Mouse (Mus musculus) forebrain, embryonic 15.5 days (tissue): ENCODE results near the gene Trub2. TPM values are rescaled to one million over a fixed set of nuclear protein-coding genes. Genes with fewer than 3 reads are reported as not detected.

Experiments
- ATAC-seq: fragments of 200-750 bp; cut with Nextera tagmentation; replicated peaks from 2 replicates; pipeline ENCODE4 v1.8.0; 2017; ENCODE audit warnings: mild to moderate bottlenecking, moderate TSS enrichment, moderate library complexity
- H3K27ac ChIP-seq: fragments of 300-500 bp; sonication (generic); replicated peaks from 2 replicates; pipeline ENCODE4 v1.5.1; 2015; ENCODE audit warnings: mild to moderate bottlenecking, inconsistent platforms
- H3K27me3 ChIP-seq: fragments of 300-500 bp; sonication (generic); 2 replicates; pipeline ENCODE4 v1.6.1; 2015; ENCODE audit warnings: inconsistent platforms
- H3K36me3 ChIP-seq: fragments of 300-500 bp; sonication (generic); 2 replicates; pipeline ENCODE4 v1.6.1; 2015; ENCODE audit warnings: mild to moderate bottlenecking, inconsistent platforms
- H3K4me1 ChIP-seq: fragments of 300-500 bp; sonication (generic); 2 replicates; pipeline ENCODE4 v1.6.1; 2015; ENCODE audit warnings: inconsistent platforms
- H3K4me2 ChIP-seq: fragments of 300-500 bp; sonication (generic); replicated peaks from 2 replicates; pipeline ENCODE4 v1.6.1; 2015; ENCODE audit warnings: mild to moderate bottlenecking, inconsistent platforms
- H3K4me3 ChIP-seq: fragments of 300-500 bp; sonication (generic); 2 replicates; pipeline ENCODE4 v1.5.1; 2015; ENCODE audit warnings: mild to moderate bottlenecking, inconsistent platforms
- H3K9ac ChIP-seq: fragments of 300-500 bp; sonication (generic); replicated peaks from 2 replicates; pipeline ENCODE4 v1.6.1; 2015; ENCODE audit warnings: mild to moderate bottlenecking, inconsistent platforms
- H3K9me3 ChIP-seq: fragments of 300-500 bp; sonication (generic); 2 replicates; pipeline ENCODE4 v1.6.1; 2016; ENCODE audit warnings: inconsistent platforms
- WGBS: fragments of 180-500 bp; shearing (Covaris S2); methylation state at CpG from one replicate; pipeline ENCODE4 v1.1.7; 2015; ENCODE audit warnings: mixed read lengths; 5-methylcytosine and 5-hydroxymethylcytosine counted together
- polyA plus RNA-seq: library from polyadenylated mRNA; unstranded; fragments of >200 nt; fragmentation: Nextera tagmentation; extraction: Ambion mirVana; gene quantifications from 2 replicates; pipeline ENCODE4 v1.2.1, GENCODE M21; 2015

The Trub2 gene
- polyA plus RNA-seq, 1 experiment from 2014 or later = 40.6 TPM

GRCm38 (mm10) chr2:29738799-29739198 lies 49.5 kb downstream of the Trub2 start:
- H3K9ac ChIP-seq = no peak overlapping the region
- H3K9me3 ChIP-seq = no peaks in the 10 kb centered on the region
- H3K27me3 ChIP-seq = no peaks in the 10 kb centered on the region
- no peak for ATAC-seq
- H3K4me2 ChIP-seq = no peak overlapping the region
- no peak overlapping the region for H3K4me3 ChIP-seq
- H3K27ac ChIP-seq = no peak overlapping the region
- H3K36me3 ChIP-seq = peaks cover 50% of the 10 kb centered on the region
- no peaks in the 10 kb centered on the region for H3K4me1 ChIP-seq
- 72% methylated on average over 4 of the region's 4 CpGs for WGBS

DNA sequence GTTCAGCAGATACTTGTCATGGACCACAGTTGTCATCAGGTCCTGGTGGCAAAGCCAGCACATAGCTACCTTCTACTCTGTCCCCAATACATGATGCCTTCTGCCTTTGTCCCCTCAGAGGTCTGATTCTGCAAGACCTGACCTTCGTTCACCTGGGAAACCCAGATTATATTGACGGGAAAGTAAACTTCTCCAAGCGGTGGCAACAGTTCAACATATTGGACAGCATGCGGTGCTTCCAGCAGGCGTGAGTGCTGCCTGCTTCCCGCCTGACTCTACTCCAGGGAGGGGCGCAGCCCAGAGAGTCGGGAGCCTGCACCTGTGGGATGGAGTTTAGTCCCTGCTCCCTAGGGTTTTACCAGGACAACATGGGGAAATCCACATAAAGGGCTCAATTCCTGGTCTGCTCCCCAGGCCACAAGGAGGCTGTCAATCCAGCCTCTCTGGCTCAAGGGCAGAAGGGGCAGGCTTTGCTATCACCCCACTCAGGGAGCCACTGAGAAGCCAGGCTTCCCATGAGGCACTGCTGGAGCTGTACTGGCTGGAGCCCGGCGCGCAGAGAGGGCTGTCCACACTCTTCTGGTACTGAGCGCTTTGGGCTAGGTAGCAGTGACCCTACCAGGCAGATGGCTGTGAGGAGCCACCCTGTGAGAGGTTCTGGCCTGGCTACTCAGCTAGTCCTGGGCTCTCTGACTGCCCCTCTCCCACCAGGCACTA lies 50.9 kb downstream of the Trub2 start:
- no peak for ATAC-seq
- no peak overlapping the region for H3K4me2 ChIP-seq
- no peaks in the 10 kb centered on the region for H3K4me1 ChIP-seq
- H3K9me3 ChIP-seq = no peaks in the 10 kb centered on the region
- H3K27ac ChIP-seq = no peak overlapping the region
- H3K36me3 ChIP-seq = peaks cover 62% of the 10 kb centered on the region
- H3K9ac ChIP-seq = no peak overlapping the region
- no peaks in the 10 kb centered on the region for H3K27me3 ChIP-seq
- 89% methylated on average over 12 of the region's 12 CpGs for WGBS
- no peak overlapping the region for H3K4me3 ChIP-seq

- 94% methylated on average over 12 of the region's 12 CpGs for WGBS
- Histone ChIP-seq H3K9me3 (no peaks in the 10 kb centered on the region), H3K4me2 (no peak overlapping the region), H3K4me3 (no peak overlapping the region), H3K4me1 (no peaks in the 10 kb centered on the region), H3K36me3 (peaks cover 66% of the 10 kb centered on the region), H3K27me3 (no peaks in the 10 kb centered on the region), H3K27ac (no peak overlapping the region), H3K9ac (no peak overlapping the region)
- ATAC-seq = no peak
Measured at GRCm38 (mm10) chr2:29735708-29736107, 52.6 kb downstream of the Trub2 start.

DNA sequence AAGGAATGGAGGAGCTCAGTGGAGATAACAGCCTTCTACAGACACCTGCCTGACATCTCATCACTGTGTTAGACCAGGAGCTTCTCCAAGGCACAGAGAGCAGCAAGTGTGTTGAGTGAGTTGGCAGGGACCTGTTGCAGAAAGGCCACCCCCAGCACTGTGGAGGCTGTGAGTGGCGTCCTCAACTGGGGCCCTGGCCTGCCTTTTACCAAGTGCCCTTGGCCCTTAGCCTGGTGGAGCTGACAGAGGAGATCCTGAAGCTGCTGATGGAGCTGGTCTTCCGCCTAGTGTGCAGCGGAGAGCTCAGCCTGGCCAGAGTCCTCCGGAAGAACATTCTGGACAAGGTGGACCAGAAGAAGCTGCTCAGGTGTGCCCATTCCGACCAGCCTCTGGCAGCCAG lies 55.0 kb downstream of the Trub2 start:
- H3K9ac ChIP-seq = no peak overlapping the region
- no peak overlapping the region for H3K4me3 ChIP-seq
- H3K9me3 ChIP-seq = no peaks in the 10 kb centered on the region
- H3K27me3 ChIP-seq = no peaks in the 10 kb centered on the region
- no peak overlapping the region for H3K27ac ChIP-seq
- H3K4me1 ChIP-seq = no peaks in the 10 kb centered on the region
- peaks cover 72% of the 10 kb centered on the region for H3K36me3 ChIP-seq
- no peak for ATAC-seq
- 93% methylated on average over 5 of the region's 5 CpGs for WGBS
- H3K4me2 ChIP-seq = no peak overlapping the region

- no peak overlapping the region for H3K4me3 ChIP-seq
- no peak overlapping the region for H3K4me2 ChIP-seq
- no peak for ATAC-seq
- 91% methylated on average over 10 of the region's 10 CpGs for WGBS
- H3K36me3 ChIP-seq = peaks cover 65% of the 10 kb centered on the region
- no peaks in the 10 kb centered on the region for H3K4me1 ChIP-seq
- H3K27ac ChIP-seq = no peak overlapping the region
- no peaks in the 10 kb centered on the region for H3K9me3 ChIP-seq
- no peaks in the 10 kb centered on the region for H3K27me3 ChIP-seq
- no peak overlapping the region for H3K9ac ChIP-seq
Measured at GRCm38 (mm10) chr2:29732559-29732958, 55.7 kb downstream of the Trub2 start.

DNA sequence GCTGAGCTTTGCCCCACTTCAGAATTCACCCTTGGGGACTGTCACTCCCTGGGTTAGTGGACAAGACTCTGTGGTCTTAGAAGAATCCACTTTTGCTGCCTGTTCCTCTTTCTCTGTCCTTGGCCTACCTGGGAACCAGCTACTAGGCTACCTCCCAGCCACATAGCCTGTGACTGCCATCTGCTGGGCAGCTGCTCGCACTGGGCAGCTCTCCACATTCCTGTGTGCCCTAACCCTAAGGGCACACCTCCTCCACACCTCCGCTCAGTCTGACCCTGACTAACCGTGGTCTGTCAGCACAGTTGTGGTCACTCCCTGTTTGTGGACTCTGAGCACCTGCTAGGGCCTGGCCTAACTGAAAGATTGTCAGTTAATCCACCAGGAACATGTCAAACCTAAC lies 56.8 kb downstream of the Trub2 start:
- H3K36me3 ChIP-seq = peaks cover 63% of the 10 kb centered on the region
- 82% methylated on average over 3 of the region's 3 CpGs for WGBS
- H3K9ac ChIP-seq = no peak overlapping the region
- H3K27me3 ChIP-seq = no peaks in the 10 kb centered on the region
- no peak for ATAC-seq
- no peaks in the 10 kb centered on the region for H3K4me1 ChIP-seq
- H3K4me3 ChIP-seq = no peak overlapping the region
- H3K4me2 ChIP-seq = no peak overlapping the region
- H3K9me3 ChIP-seq = no peaks in the 10 kb centered on the region
- H3K27ac ChIP-seq = no peak overlapping the region

- Histone ChIP-seq H3K9ac (no peak overlapping the region), H3K27ac (no peak overlapping the region), H3K4me2 (no peak overlapping the region), H3K4me1 (no peaks in the 10 kb centered on the region), H3K36me3 (peaks cover 65% of the 10 kb centered on the region), H3K4me3 (no peak overlapping the region), H3K27me3 (no peaks in the 10 kb centered on the region), H3K9me3 (no peaks in the 10 kb centered on the region)
- whole genome bisulfite sequencing = 62% methylated on average over 2 of the region's 2 CpGs
- ATAC-seq = no peak
Measured at GRCm38 (mm10) chr2:29729500-29729899, 58.8 kb downstream of the Trub2 start.

DNA sequence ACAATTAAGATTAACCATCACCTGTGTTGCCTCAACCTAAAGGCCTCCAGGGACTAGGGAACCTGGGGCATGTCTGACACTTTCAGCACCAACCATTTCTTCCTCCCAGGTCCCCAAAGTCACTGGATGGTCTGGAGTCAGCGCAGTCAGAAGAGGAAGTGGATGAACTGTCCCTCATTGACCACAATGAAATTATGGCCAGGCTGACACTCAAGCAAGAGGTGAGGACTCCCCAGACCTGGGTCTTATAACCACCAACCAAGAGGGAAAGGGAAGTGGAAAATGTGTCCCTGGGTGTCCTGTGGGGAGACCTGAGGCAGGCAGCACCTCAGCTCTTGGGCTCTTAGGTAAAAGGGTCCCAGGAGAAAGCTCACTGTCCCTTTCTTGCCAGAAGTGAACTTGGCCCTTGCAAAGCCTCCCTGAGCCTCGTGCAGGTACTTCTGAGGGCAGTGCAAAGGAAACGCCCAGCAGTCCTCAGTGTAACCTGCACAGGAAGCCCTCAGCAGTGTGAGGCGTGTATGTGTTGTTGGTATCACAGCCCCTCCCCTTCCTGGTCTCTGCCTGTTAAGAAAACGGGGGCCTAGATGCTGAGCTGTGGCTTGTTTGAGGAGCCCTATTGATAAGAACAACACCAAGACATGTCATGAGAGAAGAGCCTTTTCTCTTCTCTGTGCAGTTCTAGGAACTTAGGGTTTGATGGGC lies 63.5 kb downstream of the Trub2 start:
- Histone ChIP-seq H3K36me3 (peaks cover 60% of the 10 kb centered on the region), H3K4me2 (no peak overlapping the region), H3K4me1 (no peaks in the 10 kb centered on the region), H3K27ac (no peak overlapping the region), H3K9me3 (no peaks in the 10 kb centered on the region), H3K9ac (no peak overlapping the region), H3K4me3 (no peak overlapping the region), H3K27me3 (no peaks in the 10 kb centered on the region)
- ATAC-seq = no peak
- WGBS = 89% methylated on average over 5 of the region's 5 CpGs

GRCm38 (mm10) chr2:29723132-29723531 lies 65.2 kb downstream of the Trub2 start:
- WGBS = 93% methylated on average over 3 of the region's 3 CpGs

GRCm38 (mm10) chr2:29718581-29718980 lies 69.7 kb downstream of the Trub2 start:
- no peak overlapping the region for H3K4me2 ChIP-seq
- H3K27ac ChIP-seq = no peak overlapping the region
- ATAC-seq = no peak
- H3K36me3 ChIP-seq = peaks cover 35% of the 10 kb centered on the region
- no peaks in the 10 kb centered on the region for H3K27me3 ChIP-seq
- H3K9me3 ChIP-seq = no peaks in the 10 kb centered on the region
- no peak overlapping the region for H3K9ac ChIP-seq
- H3K4me3 ChIP-seq = no peak overlapping the region
- WGBS = 90% methylated on average over 5 of the region's 5 CpGs
- no peaks in the 10 kb centered on the region for H3K4me1 ChIP-seq

More at GRCm38 (mm10) chr2:29723132-29723531, 65.2 kb downstream of the Trub2 start:
- H3K9me3 ChIP-seq = no peaks in the 10 kb centered on the region
- no peak overlapping the region for H3K27ac ChIP-seq
- H3K9ac ChIP-seq = no peak overlapping the region
- no peak for ATAC-seq
- H3K4me3 ChIP-seq = no peak overlapping the region
- no peaks in the 10 kb centered on the region for H3K4me1 ChIP-seq
- peaks cover 56% of the 10 kb centered on the region for H3K36me3 ChIP-seq
- no peaks in the 10 kb centered on the region for H3K27me3 ChIP-seq
- no peak overlapping the region for H3K4me2 ChIP-seq

- 16% methylated on average over 6 of the region's 6 CpGs for WGBS
- H3K4me2 ChIP-seq = no peak overlapping the region
- peaks cover 25% of the 10 kb centered on the region for H3K36me3 ChIP-seq
- no peak overlapping the region for H3K4me3 ChIP-seq
- ATAC-seq = no peak
- no peak overlapping the region for H3K9ac ChIP-seq
- no peaks in the 10 kb centered on the region for H3K27me3 ChIP-seq
- H3K4me1 ChIP-seq = no peaks in the 10 kb centered on the region
- no peaks in the 10 kb centered on the region for H3K9me3 ChIP-seq
- H3K27ac ChIP-seq = no peak overlapping the region
Measured at GRCm38 (mm10) chr2:29716691-29717090, 71.6 kb downstream of the Trub2 start.

- ATAC-seq = no peak
- Histone ChIP-seq H3K4me1 (no peaks in the 10 kb centered on the region), H3K27ac (no peak overlapping the region), H3K27me3 (no peaks in the 10 kb centered on the region), H3K4me2 (no peak overlapping the region), H3K4me3 (no peak overlapping the region), H3K9ac (no peak overlapping the region), H3K36me3 (peaks cover 29% of the 10 kb centered on the region), H3K9me3 (no peaks in the 10 kb centered on the region)
- WGBS = 47% methylated on average over 7 of the region's 7 CpGs
Measured at GRCm38 (mm10) chr2:29716143-29716542, 72.2 kb downstream of the Trub2 start.
